Mouse (Mus musculus): ENCODE results near the gene Gldc.

The Gldc gene

DNA sequence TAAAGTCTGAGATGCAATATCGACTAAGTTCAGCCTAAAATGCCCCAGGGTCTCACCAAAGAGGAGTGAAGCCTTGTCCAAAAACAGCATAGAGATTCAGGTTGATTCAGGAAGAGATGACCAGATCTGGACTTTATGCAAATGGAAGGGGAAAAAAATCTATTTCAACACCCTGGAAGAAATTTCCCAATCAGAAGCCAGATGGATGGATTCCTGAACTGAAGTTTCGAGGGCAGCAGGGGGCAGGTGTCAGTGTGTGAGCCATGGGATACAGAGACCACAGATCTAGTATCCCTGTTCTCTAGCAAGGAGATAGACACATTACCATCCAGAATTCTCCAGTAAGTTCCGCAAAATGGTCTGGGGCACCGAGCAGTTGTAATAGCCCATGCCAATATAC lies 17.0 kb downstream of the Gldc start:
- no peak for DNase-seq (ENCODE audit: low spot score)

DNA sequence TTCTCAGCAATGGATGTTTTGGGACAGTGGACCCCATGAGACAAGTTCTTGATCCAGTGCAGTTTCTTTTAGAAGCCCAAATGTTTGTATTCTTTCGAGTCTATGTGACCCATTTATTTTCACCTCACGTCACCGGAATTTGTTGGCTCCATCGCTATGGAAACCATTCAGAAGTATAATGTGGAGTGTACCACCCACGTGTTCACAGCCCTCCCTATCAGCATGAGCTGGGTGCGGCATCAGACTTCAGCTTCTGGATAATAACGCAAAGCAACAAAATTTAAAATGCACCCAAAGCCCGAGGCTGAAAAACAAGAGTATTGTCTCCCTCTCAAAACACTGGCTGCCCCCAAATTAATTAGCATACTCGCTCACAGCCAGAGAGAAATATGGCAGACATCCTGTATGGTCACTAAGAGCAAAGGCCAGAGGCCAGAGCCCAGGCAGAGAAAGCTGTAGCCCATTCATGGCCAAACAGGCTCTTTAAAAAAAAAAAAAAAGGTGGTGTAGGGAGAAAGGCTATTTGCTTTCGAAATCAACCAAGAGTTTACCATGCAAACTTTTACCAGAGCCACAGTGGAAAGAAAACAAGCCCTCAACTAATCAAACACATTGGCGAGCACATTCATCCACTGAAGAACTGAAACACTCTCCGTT lies 18.1 kb downstream of the Gldc start:
- no peak for DNase-seq (ENCODE audit: low spot score)

DNA sequence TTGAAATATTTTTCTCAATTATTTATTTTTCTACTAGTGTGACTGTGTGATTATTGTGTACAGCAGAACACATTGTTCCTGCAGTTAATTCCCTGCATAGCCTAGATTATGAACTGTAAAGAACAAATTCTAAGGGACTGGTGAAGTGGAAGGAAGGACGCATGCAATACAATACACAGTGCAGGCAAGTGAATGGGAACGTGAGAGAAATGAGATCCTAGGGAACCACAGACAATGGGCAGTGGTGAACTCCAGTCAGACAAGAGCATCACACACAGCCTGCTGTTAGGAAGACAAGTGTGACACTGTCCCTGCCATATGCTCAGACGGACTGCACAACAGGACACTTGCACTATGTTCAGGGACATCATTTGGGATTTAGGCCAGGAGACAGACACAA lies 21.5 kb downstream of the Gldc start:
- DNase-seq (ENCODE audit: low spot score) = no peak

DNA sequence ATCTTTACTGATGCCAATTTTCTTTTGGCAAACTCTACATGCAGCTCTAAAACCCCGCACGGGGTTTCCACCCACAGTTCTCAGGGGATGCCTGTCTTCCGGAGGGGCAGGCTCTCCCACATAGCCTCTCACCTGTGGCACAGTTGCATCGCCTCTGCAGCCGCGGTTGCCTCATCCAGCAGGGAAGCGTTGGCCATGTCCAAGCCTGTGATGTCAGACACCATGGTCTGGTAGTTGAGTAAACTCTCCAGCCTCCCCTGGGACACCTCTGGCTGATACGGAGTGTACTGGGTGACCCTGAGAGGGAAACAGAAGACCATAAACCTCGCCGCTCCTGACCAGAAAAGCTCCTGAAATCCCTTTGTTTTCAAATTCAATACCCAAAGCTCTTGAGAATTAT lies 23.9 kb downstream of the Gldc start:
- DNase-seq (ENCODE audit: low spot score) = no peak

DNA sequence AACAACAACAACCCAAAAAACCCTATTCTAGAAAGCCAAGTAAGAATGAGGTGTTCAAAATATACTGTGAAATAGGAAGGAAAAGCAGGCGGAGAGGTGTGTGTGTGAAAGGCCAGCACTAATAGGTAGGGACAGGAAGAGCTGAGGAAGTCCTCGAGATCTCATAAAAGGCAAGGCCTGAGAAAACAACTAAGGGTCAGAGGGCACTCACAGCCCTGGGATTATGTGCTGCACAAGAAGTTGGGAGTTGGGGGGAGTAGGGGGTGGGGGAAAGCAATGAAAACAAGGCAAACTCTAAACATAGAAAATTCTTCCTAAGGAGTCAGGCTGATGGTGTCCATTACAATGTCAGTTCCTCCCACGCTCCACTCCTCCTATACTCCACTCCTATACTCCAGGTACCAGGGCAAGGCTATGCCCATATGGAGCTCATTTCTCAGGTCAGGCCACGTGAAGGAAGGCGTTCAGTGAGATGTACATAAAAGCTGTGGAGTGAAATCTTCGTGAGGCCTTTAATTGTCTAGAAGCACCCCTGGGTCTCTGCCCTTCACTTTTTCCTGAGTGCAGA lies 25.9 kb downstream of the Gldc start:
- DNase-seq (ENCODE audit: low spot score) = no peak

DNA sequence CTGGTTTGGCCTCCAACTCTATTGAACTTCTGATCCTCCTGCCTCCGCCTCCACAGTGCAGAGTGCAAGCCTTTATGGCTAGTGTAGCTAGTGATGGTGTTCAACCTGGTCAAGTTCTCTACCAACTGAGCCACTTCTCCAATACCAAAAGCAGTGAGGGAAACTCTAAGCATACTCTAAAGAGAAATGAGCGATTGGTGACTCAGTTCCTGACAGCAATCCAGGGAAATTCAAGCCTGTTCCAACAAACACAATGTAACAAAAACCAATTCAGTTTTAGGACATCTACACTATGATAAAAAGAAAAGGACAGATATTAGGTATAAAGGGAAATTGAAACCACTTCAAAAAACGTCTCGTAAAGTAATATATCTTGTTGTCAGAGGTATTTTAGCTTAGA lies 27.9 kb downstream of the Gldc start:
- DNase-seq (ENCODE audit: low spot score) = no peak

DNA sequence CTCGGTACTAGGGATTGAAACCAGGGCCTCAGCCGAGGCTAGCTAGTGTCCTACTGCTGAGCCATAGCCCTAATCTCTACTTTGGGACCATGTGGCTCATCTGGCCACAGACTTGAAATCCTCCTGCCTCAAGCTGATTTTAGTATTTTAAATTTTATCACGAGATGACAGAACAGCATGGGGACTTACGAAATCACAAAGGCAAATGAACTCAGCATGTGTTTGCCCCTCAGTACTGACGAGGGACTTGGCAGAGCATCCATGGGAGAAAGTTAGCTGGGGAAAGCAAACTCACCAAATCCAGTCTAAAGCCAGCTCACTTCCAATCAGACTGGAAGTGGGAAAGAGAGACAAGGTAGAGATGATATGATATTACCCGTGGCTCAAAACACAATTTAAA lies 28.5 kb downstream of the Gldc start:
- no peak for DNase-seq (ENCODE audit: low spot score)

DNA sequence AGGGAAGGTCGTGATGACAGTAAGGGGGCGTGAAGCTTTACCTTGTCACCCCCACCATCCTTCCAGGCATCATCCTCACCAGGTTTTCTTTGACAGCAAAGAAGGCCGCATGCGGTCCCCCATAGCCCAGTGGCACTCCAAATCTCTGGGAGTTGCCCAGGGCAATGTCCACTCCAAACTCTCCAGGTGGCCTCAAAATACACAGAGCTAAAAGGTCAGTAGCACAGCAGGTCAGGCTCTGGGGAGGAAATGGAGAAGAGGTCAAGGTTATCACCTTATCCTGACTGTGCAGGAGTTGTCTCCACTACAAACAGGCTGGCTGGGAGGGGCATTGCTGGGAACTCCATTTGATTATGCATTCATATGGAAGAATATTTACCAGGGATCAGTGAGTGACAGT lies 30.1 kb downstream of the Gldc start:
- DNase-seq (ENCODE audit: low spot score) = no peak

DNA sequence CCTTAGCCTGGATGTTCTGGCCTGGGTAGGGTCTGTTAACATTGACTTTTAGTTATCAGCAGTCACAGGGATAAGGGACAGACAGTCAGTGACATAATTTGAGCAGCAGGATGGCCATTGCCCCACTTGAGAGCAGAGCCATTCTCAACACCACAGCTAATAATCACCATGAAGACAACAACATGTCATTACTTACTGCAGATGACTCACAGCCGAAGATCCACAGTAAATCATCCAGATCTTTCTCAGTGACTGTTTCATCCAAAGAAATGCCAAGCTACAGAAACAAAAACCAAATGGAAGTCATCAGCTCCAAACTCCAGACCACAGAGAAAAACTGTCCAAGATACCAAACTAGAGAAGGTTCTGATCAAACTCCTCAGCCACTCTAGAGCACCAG lies 38.9 kb downstream of the Gldc start:
- DNase-seq (ENCODE audit: low spot score) = no peak

DNA sequence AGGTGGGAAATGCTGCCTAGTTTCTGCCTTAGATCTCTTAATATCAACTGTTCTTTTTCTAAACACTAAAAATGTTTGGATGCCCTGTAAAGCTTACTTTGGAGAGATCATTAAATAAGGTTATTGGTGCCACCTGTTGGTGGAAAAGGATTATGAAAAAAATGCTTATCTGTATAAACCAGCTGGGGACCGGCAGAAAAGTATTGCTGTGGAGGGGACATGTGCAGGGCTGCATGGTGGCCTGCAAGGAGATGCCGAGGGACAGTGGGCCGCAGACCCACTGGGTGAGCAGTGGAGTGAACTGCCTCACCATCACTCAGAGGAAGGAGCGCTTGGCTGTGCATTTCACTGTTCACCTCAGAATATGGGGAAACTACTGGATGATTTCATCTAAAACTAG lies 47.1 kb downstream of the Gldc start:
- DNase-seq (ENCODE audit: low spot score) = peak; percentile 4

DNA sequence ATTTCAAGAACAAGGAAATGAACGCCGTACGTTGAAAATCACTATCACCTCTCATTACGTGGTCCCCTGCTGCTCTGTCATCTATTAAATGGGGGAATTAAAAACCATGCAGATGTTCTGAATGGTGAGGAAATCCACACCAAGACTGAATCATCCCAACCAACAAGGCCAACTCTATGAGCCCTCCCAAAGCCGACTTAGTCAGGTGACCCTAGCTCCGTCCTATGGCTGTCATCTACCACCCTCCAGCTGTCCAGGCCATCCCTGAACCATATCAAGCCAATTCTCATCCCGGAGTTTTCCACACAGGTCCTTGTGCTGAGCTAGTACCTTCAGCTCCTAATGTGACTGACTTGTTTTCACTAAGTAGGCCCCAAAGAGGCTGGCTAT lies 49.6 kb downstream of the Gldc start:
- no peak for DNase-seq (ENCODE audit: low spot score)

DNA sequence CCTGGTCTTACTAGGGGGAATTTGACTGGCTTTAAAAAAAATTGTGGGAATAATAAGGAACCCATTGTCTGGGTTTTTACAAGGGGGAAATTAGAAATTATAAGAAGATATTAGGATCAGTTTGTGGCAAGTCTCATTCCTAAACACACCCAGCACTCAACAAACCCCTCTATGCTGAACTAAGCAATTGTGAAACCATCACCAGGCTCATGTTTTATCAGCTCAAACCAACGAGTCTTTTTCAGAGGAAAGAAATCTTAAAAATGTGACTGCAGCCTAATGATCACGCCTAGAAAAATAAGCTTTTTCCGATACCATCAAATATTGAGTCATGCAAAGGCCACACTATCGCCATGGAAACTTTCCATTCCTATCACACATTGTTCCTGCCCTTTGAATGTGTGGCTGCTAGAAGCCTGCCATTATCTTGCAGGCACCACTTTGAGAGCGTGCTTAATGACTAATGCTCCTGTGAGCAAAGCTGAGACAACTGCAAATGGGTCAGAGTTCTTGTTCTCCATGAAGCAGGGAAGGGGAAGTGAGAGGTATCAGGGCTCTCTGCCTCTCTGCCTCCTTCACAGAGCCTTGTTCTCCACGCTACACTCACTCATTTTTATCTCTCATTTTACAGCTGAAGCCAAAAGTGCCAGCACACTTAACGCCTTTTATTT lies 50.1 kb downstream of the Gldc start:
- no peak for DNase-seq (ENCODE audit: low spot score)

DNA sequence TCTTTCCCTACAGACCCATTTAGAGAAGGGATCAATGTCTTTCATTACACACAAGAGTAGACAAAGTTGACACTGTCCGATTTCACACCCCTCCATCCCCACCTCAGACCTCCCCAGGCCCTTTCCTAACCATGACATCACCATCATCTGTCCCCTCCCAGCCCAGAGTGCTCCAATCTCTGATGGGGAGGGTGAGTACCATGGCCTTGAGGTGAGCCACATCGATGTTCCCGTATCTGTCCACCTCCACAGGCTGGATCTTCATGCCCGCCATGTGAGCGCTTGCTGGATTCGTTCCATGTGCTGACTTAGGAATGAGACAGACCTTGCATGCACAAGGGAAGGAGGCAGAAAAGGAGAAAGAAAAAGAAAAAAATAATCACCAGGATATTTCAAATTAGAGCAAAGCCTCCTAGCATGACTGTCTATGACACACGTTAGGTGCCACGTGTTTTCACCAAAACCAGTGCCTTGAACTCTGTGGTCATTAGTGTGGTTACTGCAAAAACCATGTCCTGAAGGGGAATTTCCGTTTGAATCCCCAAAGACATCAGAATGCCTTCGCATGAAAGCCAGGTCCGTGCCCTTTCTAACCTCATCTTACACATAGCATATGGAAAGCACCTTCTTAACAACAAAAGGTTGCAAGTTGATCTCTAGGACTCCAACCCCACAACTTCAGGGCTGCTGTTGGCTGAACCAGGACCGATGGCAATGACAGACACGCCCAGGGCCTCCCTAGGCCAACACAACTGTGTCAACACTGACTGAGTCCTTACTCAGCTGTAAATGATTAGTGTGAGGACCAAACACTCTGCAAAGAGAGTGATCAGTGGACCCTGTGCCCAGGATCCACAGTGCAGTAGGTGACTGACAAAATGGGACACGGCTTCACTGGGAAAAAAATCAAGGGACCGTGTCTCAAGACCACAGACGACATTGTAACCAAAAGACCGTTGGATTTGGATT lies 56.6 kb downstream of the Gldc start:
- DNase-seq (ENCODE audit: low spot score) = no peak

DNA sequence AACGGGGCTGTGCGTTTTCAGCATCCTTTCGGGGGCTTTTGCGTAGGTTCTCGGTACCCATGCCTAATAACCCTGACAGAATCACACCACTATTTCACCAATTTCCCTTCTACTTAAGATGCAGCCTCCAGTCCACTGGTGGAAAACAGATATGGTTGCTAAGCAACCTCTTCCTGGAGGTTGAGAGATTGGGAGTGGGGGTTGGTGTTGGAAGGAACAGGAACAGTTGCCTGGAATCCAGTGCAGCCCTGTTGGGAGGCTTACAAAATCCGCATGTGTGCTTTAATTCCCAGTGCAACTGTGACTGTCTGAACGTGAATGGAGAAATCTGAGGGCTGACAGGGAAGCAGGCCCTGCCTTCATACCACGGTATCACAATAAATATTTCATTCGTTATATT lies 57.5 kb downstream of the Gldc start:
- no peak for DNase-seq (ENCODE audit: low spot score)

DNA sequence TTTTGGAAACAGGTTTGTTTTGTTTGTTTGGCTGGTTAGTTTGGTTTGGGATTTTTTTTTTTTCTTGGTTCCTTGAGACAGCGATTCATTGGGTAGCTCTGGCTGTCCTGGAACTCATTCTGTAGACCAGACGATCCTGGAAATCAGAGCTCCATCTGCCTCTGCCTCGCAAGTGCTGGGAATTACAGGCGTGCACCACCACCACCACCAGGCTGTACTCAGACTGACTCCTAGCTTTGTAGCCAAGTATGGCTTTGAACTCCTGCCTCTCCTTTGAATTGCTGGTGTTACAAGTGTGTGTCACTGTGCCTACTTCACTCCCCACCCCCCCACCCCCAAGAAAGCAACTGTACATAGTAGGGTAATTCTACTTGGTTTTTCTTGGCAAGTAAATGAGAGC lies 58.0 kb downstream of the Gldc start:
- no peak for DNase-seq (ENCODE audit: low spot score)

DNA sequence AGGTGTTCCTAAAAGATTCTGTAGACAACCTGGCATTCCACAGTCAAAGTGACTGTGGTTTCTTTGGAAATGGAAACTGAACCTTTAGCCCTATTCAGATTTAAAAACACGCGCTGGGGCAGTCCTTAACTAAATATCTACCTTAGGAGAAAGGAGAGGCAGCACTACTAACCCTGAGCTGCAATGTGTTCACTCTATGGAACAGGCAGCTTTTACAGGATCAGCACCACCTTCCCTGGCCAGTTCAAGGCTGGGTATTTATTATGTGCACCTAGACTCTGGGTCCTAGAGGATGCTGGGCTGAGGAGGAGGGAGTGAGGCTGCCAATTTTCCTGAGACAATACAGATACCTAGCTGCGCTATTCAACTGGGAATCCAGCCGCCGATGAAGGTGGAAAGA lies 59.6 kb downstream of the Gldc start:
- no peak for DNase-seq (ENCODE audit: low spot score)

DNA sequence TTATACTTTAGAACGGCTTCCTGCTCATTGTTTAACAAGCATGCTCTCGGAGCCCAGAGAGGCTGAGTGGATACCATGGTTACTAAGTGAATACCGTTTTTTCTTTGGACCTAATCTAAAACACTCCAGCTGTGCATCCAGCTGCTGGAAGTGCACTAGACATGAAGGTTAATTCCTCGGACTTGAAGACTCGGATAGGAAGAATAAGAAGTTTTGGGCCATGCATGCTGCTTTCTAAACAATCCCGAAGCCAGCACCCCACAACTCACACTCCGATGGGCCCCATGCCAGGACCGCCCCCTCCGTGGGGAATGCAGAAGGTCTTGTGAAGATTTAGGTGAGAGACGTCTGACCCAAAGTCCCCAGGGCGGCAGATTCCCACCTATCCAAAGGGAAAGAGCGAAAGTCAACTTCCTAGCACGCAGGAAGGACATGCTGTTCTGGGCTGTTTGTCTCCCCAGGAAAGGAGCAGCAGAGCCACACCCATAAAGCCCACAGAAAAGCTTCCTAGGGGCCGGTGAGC lies 60.2 kb downstream of the Gldc start:
- no peak for DNase-seq (ENCODE audit: low spot score)

DNA sequence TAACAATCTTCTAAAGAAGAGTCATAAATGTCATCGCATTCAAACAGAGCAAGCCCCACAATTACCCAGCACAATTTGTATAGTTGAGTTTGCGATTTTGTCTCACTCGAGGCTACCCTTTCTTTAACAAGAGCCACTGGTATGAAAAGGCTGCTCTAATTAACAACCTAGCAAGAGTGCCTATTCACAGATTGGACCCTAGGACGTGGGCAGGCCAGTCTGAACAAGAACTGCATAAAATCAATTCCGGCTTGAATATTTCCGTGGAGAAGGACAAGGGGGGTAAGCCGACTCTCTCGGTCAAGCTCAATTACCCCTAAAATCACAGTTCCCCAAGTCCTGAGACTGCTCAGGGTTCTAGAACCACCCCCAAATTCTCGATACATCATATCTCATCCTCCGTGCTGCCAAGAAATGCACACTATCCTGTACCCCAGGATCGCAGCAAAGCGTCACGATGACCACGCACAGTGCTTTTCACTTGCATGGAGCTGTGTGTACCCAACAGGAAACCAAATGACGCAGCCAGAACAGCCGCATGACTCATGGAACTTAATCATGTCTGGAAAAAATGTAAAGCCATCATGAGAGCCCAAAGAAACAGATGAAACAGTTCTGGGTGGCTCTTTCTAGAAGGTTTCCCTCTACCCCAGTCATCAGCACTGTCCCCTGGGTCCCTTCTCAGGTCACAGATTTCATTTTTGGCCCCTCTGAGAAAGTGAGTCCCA lies 62.1 kb downstream of the Gldc start:
- no peak for DNase-seq (ENCODE audit: low spot score)

DNA sequence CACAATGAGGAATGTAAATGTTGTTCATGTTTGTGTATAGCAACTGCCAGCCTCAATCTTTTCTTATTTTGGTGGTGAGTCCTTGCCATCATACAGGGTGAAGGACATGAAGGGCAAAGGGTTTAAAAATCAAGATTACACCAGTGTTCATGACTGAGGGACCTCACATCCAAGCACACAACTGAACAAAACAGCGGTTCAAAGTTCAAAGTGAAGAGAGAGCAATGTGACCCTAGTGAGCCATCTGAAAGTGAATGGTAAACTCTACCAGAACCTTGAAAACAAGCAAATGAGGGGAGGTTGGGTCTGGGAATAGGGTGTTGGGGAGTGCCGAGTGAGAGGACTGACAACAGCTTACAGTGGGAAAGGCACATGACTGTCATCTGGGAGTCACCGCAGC lies 63.8 kb downstream of the Gldc start:
- no peak for DNase-seq (ENCODE audit: low spot score)

DNA sequence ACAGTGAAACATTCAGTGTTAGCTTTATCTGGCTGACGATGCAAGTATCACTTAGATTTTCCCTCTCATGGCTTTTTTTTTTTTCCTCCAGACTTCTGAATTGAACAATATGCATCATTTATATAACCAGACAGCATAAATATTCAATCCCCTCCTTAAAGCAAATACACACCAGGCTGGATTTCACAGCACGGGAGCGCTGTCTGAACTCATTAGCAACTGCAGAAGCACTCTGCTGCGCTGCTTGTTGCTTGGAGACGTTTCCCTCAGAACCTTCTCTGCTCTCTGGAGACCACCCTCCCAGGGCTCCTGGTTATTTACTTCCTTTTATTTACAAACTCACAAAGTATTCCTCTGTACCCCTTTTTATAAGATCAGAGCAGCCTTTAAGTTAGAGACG lies 66.1 kb downstream of the Gldc start:
- DNase-seq (ENCODE audit: low spot score) = no peak

DNA sequence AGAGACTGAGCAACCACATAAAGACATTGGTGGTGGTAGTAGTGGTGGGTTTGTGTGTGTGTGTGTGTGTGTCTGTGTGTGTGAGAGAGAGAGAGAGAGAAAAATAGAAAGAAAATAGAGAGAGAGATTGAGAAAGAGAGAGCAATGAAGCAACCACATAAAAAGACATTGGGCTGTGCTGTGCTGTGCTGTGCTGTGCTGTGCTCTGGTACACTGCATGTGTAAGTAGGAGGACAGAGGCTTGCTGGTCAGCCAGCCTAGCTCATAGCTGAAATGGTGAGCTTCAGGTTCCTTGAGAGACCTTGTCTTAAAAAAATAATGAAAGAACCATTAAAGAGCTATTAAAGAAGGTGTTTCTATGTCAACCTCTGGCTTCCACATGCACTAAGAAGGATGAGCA lies 66.6 kb downstream of the Gldc start:
- DNase-seq (ENCODE audit: low spot score) = no peak

All from ovary, postnatal 14 days (tissue).